Mouse (Mus musculus): ENCODE measurements around the gene Nt5c3b.

DNA sequence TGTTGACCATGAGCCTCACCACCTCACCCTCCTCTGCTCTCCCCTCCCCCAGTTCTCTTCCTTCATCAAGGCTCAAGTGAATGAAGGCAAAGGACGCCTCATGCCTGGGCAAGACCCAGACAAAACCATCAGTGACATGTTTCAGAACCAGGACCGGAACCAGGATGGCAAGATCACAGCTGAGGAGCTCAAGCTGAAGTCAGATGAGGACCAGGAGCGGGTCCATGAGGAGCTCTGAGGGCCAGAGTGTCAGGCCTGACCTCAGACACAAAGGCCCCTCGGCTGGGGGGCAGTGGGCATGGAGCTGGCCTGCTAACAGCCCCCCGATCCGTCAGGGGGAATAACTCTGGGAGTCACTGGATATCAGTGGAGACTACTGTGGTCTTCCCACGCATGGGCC is 17.8 kb downstream of the Nt5c3b start:
- no peak for TF ChIP-seq CTCF (IDR thresholded peaks at IDR 0.05; ENCODE audit: borderline replicate concordance, insufficient read depth, low read depth, low read length)
- no peak for TF ChIP-seq POLR2A (IDR thresholded peaks at IDR 0.05; ENCODE audit: borderline replicate concordance, insufficient read depth, low read length)

Data from cerebellum, adult 2 months (tissue).